Mouse (Mus musculus) G1E (cell line): ENCODE measurements at regions not wholly inside any gene's neighbourhood (a gene's known extent, or its start where the extent isn't known, plus 50 kb on each side); places are given as distances from the start of the nearest gene placed in this dataset.

ENCODE experiments used
- ATAC-seq: 2 replicates; pipeline ENCODE4 v1.8.0; 2016; ENCODE audit warnings: mild to moderate bottlenecking; ENCODE audit not compliant: insufficient number of reproducible peaks, poor library complexity, low FRiP score, severe bottlenecking; ENCODE audit errors: extremely low read depth
- DNase-seq: peaks from one replicate; pipeline ENCODE4 v3.0.0; 2012; ENCODE audit warnings: low spot score
- H3K27me3 ChIP-seq: 2 replicates; pipeline ENCODE4 v1.6.1; 2012; ENCODE audit warnings: mild to moderate bottlenecking, low read length, inconsistent platforms; ENCODE audit not compliant: insufficient read depth
- H3K36me3 ChIP-seq: replicated peaks from 2 replicates; pipeline ENCODE3; 2012; ENCODE audit warnings: mild to moderate bottlenecking, inconsistent platforms
- H3K4me1 ChIP-seq: 2 replicates; pipeline ENCODE4 v1.6.1; 2012; ENCODE audit warnings: low read depth, low read length, inconsistent platforms, mixed read lengths; ENCODE audit not compliant: insufficient read depth
- H3K4me3 ChIP-seq: 2 replicates; pipeline ENCODE4 v1.5.1; 2012; ENCODE audit warnings: low read depth, mild to moderate bottlenecking, inconsistent platforms, low read length, moderate library complexity, mixed read lengths
- H3K9me3 ChIP-seq: replicated peaks from 2 replicates; pipeline ENCODE4 v1.6.1; 2012; ENCODE audit warnings: inconsistent platforms
- CTCF ChIP-seq: IDR thresholded peaks from 2 replicates; pipeline ENCODE4 v1.5.1; 2012; ENCODE audit warnings: low read depth, low read length, inconsistent platforms, mixed read lengths
- GATA1 ChIP-seq: IDR thresholded peaks from 2 replicates; pipeline ENCODE4 v1.6.1; 2012; ENCODE audit warnings: borderline replicate concordance, low read length, inconsistent platforms, mixed read lengths
- GATA2 ChIP-seq: IDR thresholded peaks from 2 replicates; pipeline ENCODE4 v1.6.1; 2012; ENCODE audit warnings: low read depth, low read length, inconsistent platforms, borderline replicate concordance
- POLR2AphosphoS5 ChIP-seq: IDR thresholded peaks from 2 replicates; pipeline ENCODE4 v1.6.1; 2012; ENCODE audit warnings: low read depth, low read length, inconsistent platforms; ENCODE audit not compliant: insufficient replicate concordance
- TAL1 ChIP-seq: conservative IDR thresholded peaks from 2 replicates; pipeline ENCODE4 v1.6.1; 2012; ENCODE audit warnings: low read depth, low read length, inconsistent platforms, mixed read lengths

DNA sequence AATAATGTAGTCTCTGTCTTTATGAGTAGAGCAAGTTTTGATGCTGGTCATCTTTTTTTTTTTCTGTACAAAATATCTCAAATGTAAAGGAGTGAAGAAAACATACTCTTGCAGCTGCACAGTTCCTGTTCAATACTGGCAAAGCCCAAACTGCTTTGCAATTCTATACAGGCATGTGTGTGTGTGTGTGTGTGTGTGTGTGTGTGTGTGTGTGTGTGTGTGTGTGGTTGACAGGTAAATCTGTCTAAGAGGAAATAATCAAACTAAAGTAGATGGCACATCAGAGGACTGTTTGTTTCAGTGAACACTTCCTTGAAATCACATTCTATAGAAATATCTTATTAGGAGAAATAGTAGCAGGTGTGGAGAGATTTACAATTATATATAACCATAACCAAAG lies 747.8 kb upstream of the Lrrc6 start:
- no peaks in the 10 kb centered on the region; the same call in 1 of the 2 replicates for H3K27me3 ChIP-seq
- no peak for DNase-seq
- H3K4me1 ChIP-seq = no peaks in the 10 kb centered on the region
- no peaks in the 10 kb centered on the region for H3K36me3 ChIP-seq
- TF ChIP-seq GATA1 (no peak), POLR2AphosphoS5 (no peak), GATA2 (no peak), CTCF (no peak), TAL1 (no peak)
- ATAC-seq = no peak
- no peaks in the 10 kb centered on the region for H3K9me3 ChIP-seq
- H3K4me3 ChIP-seq = no peak overlapping the region

DNA sequence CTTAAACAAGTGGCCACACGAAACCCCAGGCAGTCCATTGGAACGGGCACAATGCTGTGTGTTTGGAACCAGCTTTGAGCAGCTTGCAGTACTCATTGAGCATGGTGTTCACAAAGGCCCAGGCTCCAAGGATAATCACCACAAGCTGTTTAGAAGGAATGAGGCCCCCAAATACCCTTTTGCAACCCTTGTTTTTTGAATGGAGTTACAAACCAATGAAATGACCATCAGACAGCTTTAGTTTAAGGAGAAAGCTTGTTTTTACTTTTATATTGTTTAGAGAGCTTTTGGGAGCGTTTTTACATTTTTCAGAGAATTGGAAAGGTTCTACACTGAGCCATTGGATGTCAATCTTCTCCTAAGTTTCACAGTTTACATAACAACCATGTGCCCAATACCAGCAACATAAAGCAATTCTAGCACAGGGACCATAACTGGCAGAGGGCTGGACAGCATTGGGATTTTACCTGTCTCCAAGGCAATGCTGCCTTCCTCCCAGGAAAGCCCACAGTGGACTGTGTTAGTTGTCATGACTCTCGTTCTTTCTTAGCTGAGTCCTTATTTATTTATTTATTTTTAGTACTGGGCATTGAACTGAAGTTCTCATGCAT lies 745.1 kb upstream of the Lrrc6 start:
- no peaks in the 10 kb centered on the region for H3K4me1 ChIP-seq
- ATAC-seq (no peak), DNase-seq (no peak)
- no peak overlapping the region for H3K4me3 ChIP-seq
- H3K9me3 ChIP-seq = no peaks in the 10 kb centered on the region
- no peak for TF ChIP-seq POLR2AphosphoS5
- TF ChIP-seq GATA2 = no peak
- no peak for TF ChIP-seq CTCF
- no peak for TF ChIP-seq TAL1
- H3K27me3 ChIP-seq = no peaks in the 10 kb centered on the region; the same call in 1 of the 2 replicates
- H3K36me3 ChIP-seq = no peaks in the 10 kb centered on the region

DNA sequence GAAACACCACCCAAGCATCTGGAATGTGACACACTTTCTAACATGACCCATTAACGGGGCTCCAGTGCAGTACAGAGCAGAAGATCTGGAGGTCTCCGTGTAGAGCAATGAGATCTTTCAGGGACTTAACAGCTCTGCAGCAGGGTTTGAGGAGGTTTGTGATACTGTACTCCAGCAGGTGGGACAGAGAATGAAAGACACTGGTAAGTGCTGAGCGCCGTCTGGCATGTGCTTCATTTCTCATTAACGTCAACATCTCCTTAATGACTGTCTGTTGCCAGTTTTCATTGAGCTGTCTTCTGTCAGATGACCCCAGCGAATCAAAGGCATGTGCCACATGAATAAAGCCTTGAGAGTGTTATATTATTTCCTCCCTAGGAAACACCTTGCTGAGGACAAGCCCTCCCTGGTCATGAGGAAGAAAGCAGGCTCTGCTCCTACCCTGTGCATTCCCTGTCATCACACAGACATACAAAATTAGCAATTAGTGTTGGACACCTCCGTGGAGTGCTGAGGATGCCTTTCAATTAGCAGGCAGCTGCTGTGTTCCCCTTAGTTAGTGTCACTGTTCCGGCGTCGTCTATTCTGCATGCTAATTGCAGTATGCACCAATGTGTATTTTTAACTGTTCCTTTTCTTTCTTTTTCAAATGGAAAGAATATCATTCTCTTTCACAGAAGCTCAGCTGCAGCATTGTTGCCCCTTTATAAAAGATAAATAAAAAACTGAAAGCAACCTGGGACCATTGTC lies 744.4 kb upstream of the Lrrc6 start:
- no peaks in the 10 kb centered on the region for H3K4me1 ChIP-seq
- no peaks in the 10 kb centered on the region; the same call in 1 of the 2 replicates for H3K27me3 ChIP-seq
- H3K36me3 ChIP-seq = no peaks in the 10 kb centered on the region
- no peak for ATAC-seq
- DNase-seq = no peak
- no peak for TF ChIP-seq GATA2
- TF ChIP-seq POLR2AphosphoS5 = no peak
- TF ChIP-seq CTCF = no peak
- TF ChIP-seq GATA1 = no peak
- TF ChIP-seq TAL1 = no peak
- no peaks in the 10 kb centered on the region for H3K9me3 ChIP-seq
- no peak overlapping the region for H3K4me3 ChIP-seq

GRCm38 (mm10) chr15:67235107-67235785 lies 734.5 kb upstream of the Lrrc6 start:
- peak; percentile 40 for ATAC-seq
- Histone ChIP-seq H3K9me3 (no peaks in the 10 kb centered on the region), H3K4me3 (no peak overlapping the region), H3K27me3 (peaks cover 8% of the 10 kb centered on the region; the same call in 1 of the 2 replicates), H3K36me3 (no peaks in the 10 kb centered on the region), H3K4me1 (no peaks in the 10 kb centered on the region)
- DNase-seq = no peak
- no peak for TF ChIP-seq POLR2AphosphoS5
- TF ChIP-seq CTCF = no peak
- no peak for TF ChIP-seq GATA1
- no peak for TF ChIP-seq TAL1
- TF ChIP-seq GATA2 = no peak

DNA sequence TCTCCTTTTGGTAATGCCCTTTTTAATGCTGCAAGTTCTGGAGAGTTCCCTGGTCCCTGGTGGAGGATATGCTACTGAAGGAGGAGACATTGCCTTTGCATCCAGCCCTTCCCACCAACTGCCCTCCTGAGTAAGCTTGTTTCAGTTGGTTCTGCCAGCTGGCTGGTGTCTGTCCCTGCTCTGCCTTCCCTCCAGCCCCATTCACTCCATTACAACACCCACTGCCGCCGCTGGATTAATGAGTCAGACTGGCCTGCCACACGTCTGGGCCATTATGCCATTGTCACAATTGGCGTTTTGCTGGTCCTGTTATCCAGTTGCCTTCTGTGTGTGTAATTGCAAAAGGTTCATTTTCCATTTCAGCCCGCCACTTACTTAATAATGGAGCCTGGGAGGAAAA lies 728.6 kb upstream of the Lrrc6 start:
- DNase-seq = no peak
- no peaks in the 10 kb centered on the region for H3K9me3 ChIP-seq
- TF ChIP-seq GATA1 (no peak), GATA2 (no peak), POLR2AphosphoS5 (no peak), TAL1 (no peak), CTCF (no peak)
- H3K27me3 ChIP-seq = peaks cover 23% of the 10 kb centered on the region
- H3K4me1 ChIP-seq = no peaks in the 10 kb centered on the region
- ATAC-seq = no peak
- H3K4me3 ChIP-seq = no peak overlapping the region
- H3K36me3 ChIP-seq = no peaks in the 10 kb centered on the region

GRCm38 (mm10) chr15:67228633-67229032 lies 727.9 kb upstream of the Lrrc6 start:
- H3K36me3 ChIP-seq = no peaks in the 10 kb centered on the region
- no peaks in the 10 kb centered on the region for H3K9me3 ChIP-seq
- ATAC-seq = no peak
- H3K4me1 ChIP-seq = no peaks in the 10 kb centered on the region
- no peak for TF ChIP-seq TAL1
- TF ChIP-seq GATA2 = no peak
- no peak for TF ChIP-seq CTCF
- TF ChIP-seq GATA1 = no peak
- no peak for TF ChIP-seq POLR2AphosphoS5
- H3K4me3 ChIP-seq = no peak overlapping the region
- DNase-seq = no peak
- H3K27me3 ChIP-seq = peaks cover 23% of the 10 kb centered on the region
